ENCODE assay signal across 13 mouse cellular contexts in genomic region chr3:107175486-107175885, GRCm38 (mm10). TPM values are rescaled to one million over a fixed set of nuclear protein-coding genes. Genes with fewer than 3 reads are reported as not detected.
DNase-seq lines count a peak whose midpoint lies in the region; ATAC-seq and TF ChIP-seq lines count a peak whose summit lies in the region.
"Had no signal": no experiment of that assay in that cellular context is flagged by ENCODE, and none has a peak within 500 bp of the region (broad histone marks: within the 10 kb centered on the region; RNA-seq: fewer than 3 reads in every experiment).

No protein-coding gene starts in this region.

- WGBS in hindbrain, embryonic 10.5 days = 83% methylated on average over 4 of the region's 4 CpGs
- whole genome bisulfite sequencing in hindbrain, embryonic 11.5 days = 84% methylated on average over 4 of the region's 4 CpGs
- 7% methylated on average over 4 of the region's 4 CpGs for WGBS in cerebellum, adult 2 months
- 66% methylated on average over 4 of the region's 4 CpGs for WGBS in hindbrain, embryonic 14.5 days
- whole genome bisulfite sequencing in intestine, embryonic 16.5 days = 54% methylated on average over 4 of the region's 4 CpGs
- 81% methylated on average over 4 of the region's 4 CpGs for WGBS in midbrain, embryonic 14.5 days

- H3K27me3 ChIP-seq in hindbrain, embryonic 10.5 days (ENCODE audit: insufficient read depth, poor library complexity, severe bottlenecking) = no peaks in the 10 kb centered on the region
- H3K27me3 ChIP-seq in hindbrain, embryonic 11.5 days (ENCODE audit: control insufficient read depth, insufficient read depth, low read length) = no peaks in the 10 kb centered on the region
- no peaks in the 10 kb centered on the region for H3K27me3 ChIP-seq in cerebellum, adult 2 months (ENCODE audit: control insufficient read depth, insufficient read depth, low read length)
- no peaks in the 10 kb centered on the region for H3K27me3 ChIP-seq in hindbrain, embryonic 14.5 days (ENCODE audit: control insufficient read depth, insufficient read depth, low read length)
- no peaks in the 10 kb centered on the region for H3K27me3 ChIP-seq in intestine, embryonic 16.5 days (replicated peaks; ENCODE audit: control insufficient read depth, insufficient read depth, low read length)
- no peaks in the 10 kb centered on the region for H3K27me3 ChIP-seq in midbrain, embryonic 14.5 days (ENCODE audit: control insufficient read depth, insufficient read depth, low read length)
- H3K27me3 ChIP-seq: heart, embryonic 13.5 days; liver, embryonic 13.5 days had no signal

- no peaks in the 10 kb centered on the region for H3K4me1 ChIP-seq in hindbrain, embryonic 10.5 days (replicated peaks)
- no peaks in the 10 kb centered on the region for H3K4me1 ChIP-seq in hindbrain, embryonic 11.5 days (replicated peaks; ENCODE audit: control insufficient read depth, insufficient read depth, low read length)
- H3K4me1 ChIP-seq in cerebellum, adult 2 months (ENCODE audit: control insufficient read depth, insufficient read depth, low read length) = peaks cover 46% of the 10 kb centered on the region
- H3K4me1 ChIP-seq in hindbrain, embryonic 14.5 days (replicated peaks; ENCODE audit: control insufficient read depth, insufficient read depth, low read length) = no peaks in the 10 kb centered on the region
- no peaks in the 10 kb centered on the region for H3K4me1 ChIP-seq in intestine, embryonic 16.5 days (ENCODE audit: control insufficient read depth, insufficient read depth, low read length)
- no peaks in the 10 kb centered on the region for H3K4me1 ChIP-seq in midbrain, embryonic 14.5 days (ENCODE audit: control insufficient read depth, insufficient read depth, low read length)
- H3K4me1 ChIP-seq: heart, embryonic 13.5 days; liver, embryonic 13.5 days had no signal

- no peak for TF ChIP-seq CTCF in cerebellum, adult 2 months (IDR thresholded peaks at IDR 0.05; ENCODE audit: borderline replicate concordance, insufficient read depth, low read depth, low read length)

- TF ChIP-seq POLR2A in cerebellum, adult 2 months (IDR thresholded peaks at IDR 0.05; ENCODE audit: borderline replicate concordance, insufficient read depth, low read length) = no peak

- no peak overlapping the region for H3K9ac ChIP-seq in hindbrain, embryonic 11.5 days (ENCODE audit: low read depth, low read length)
- H3K9ac ChIP-seq in hindbrain, embryonic 14.5 days = no peak overlapping the region
- H3K9ac ChIP-seq in intestine, embryonic 16.5 days (ENCODE audit: low read depth, low read length) = no peak overlapping the region
- no peak overlapping the region for H3K9ac ChIP-seq in midbrain, embryonic 14.5 days (replicated peaks; ENCODE audit: low read length)
- H3K9ac ChIP-seq: heart, embryonic 13.5 days; liver, embryonic 13.5 days had no signal

- no peaks in the 10 kb centered on the region for H3K9me3 ChIP-seq in hindbrain, embryonic 10.5 days
- H3K9me3 ChIP-seq in hindbrain, embryonic 11.5 days (ENCODE audit: control insufficient read depth, low read length) = no peaks in the 10 kb centered on the region
- H3K9me3 ChIP-seq in hindbrain, embryonic 14.5 days (ENCODE audit: control insufficient read depth, low read length) = no peaks in the 10 kb centered on the region
- H3K9me3 ChIP-seq in intestine, embryonic 16.5 days (ENCODE audit: control insufficient read depth, low read length) = no peaks in the 10 kb centered on the region
- no peaks in the 10 kb centered on the region for H3K9me3 ChIP-seq in midbrain, embryonic 14.5 days (ENCODE audit: control insufficient read depth, low read length)
- H3K9me3 ChIP-seq: heart, embryonic 13.5 days; liver, embryonic 13.5 days had no signal

- no peak overlapping the region for H3K4me3 ChIP-seq in hindbrain, embryonic 10.5 days
- H3K4me3 ChIP-seq in hindbrain, embryonic 11.5 days (ENCODE audit: low read depth, low read length) = no peak overlapping the region
- H3K4me3 ChIP-seq in cerebellum, adult 2 months (replicated peaks; ENCODE audit: insufficient read depth, low read depth, low read length) = no peak overlapping the region
- no peak overlapping the region for H3K4me3 ChIP-seq in hindbrain, embryonic 14.5 days (replicated peaks; ENCODE audit: low read length)
- H3K4me3 ChIP-seq in intestine, embryonic 16.5 days (ENCODE audit: low read length) = no peak overlapping the region
- no peak overlapping the region for H3K4me3 ChIP-seq in midbrain, embryonic 14.5 days (replicated peaks; ENCODE audit: low read depth, low read length)
- H3K4me3 ChIP-seq: heart, embryonic 13.5 days; liver, embryonic 13.5 days had no signal

- H3K36me3 ChIP-seq in hindbrain, embryonic 10.5 days = no peaks in the 10 kb centered on the region
- H3K36me3 ChIP-seq in hindbrain, embryonic 11.5 days (ENCODE audit: control insufficient read depth, insufficient read depth, low read length) = no peaks in the 10 kb centered on the region
- H3K36me3 ChIP-seq in hindbrain, embryonic 14.5 days (replicated peaks; ENCODE audit: control insufficient read depth, insufficient read depth) = no peaks in the 10 kb centered on the region
- H3K36me3 ChIP-seq in intestine, embryonic 16.5 days (ENCODE audit: control insufficient read depth, insufficient read depth, low read length) = no peaks in the 10 kb centered on the region
- no peaks in the 10 kb centered on the region for H3K36me3 ChIP-seq in midbrain, embryonic 14.5 days (ENCODE audit: control insufficient read depth, insufficient read depth, low read length)
- H3K36me3 ChIP-seq: heart, embryonic 13.5 days; liver, embryonic 13.5 days had no signal

- DNase-seq in hindbrain, embryonic 10.5 days (ENCODE audit: low spot score) = no peak
- no peak for DNase-seq in hindbrain, embryonic 11.5 days (ENCODE audit: low spot score)
- peak; percentile 8 to 24 for DNase-seq in adrenal gland, postnatal 36 days
- DNase-seq in cerebellum, adult 2 months = peak; percentile 98 to 100
- DNase-seq in hindbrain, embryonic 14.5 days (ENCODE audit: low spot score) = peak; percentile 24
- no peak for DNase-seq in spleen, postnatal 14 days (ENCODE audit: low spot score in 2 of 2)
- no peak for DNase-seq in midbrain, embryonic 14.5 days
- DNase-seq: liver, embryonic 13.5 days had no signal

- peak overlapping the region; percentile 29; the same call in 1 of the 2 replicates for H3K27ac ChIP-seq in hindbrain, embryonic 10.5 days
- H3K27ac ChIP-seq in hindbrain, embryonic 11.5 days (ENCODE audit: low read depth, low read length) = no peak overlapping the region
- H3K27ac ChIP-seq in cerebellum, adult 2 months (ENCODE audit: insufficient read depth, low read length) = peak overlapping the region; percentile 45; the same call in 1 of the 2 replicates
- no peak overlapping the region for H3K27ac ChIP-seq in hindbrain, embryonic 14.5 days
- H3K27ac ChIP-seq in intestine, embryonic 16.5 days (ENCODE audit: low read length) = no peak overlapping the region
- no peak overlapping the region for H3K27ac ChIP-seq in midbrain, embryonic 14.5 days (replicated peaks; ENCODE audit: low read depth, low read length)
- H3K27ac ChIP-seq: heart, embryonic 13.5 days; liver, embryonic 13.5 days had no signal

- H3K4me2 ChIP-seq in hindbrain, embryonic 11.5 days (replicated peaks; ENCODE audit: low read depth, low read length) = no peak overlapping the region
- no peak overlapping the region for H3K4me2 ChIP-seq in hindbrain, embryonic 14.5 days (replicated peaks)
- H3K4me2 ChIP-seq in intestine, embryonic 16.5 days (ENCODE audit: low read depth, low read length) = no peak overlapping the region
- no peak overlapping the region for H3K4me2 ChIP-seq in midbrain, embryonic 14.5 days (ENCODE audit: low read length)
- H3K4me2 ChIP-seq: heart, embryonic 13.5 days; liver, embryonic 13.5 days had no signal

- ATAC-seq in hindbrain, embryonic 11.5 days (ENCODE audit: low FRiP score) = no peak
- ATAC-seq in hindbrain, embryonic 14.5 days (ENCODE audit: low FRiP score) = peak; percentile 42; the same call in 1 of the 2 replicates
- no peak for ATAC-seq in intestine, embryonic 16.5 days
- no peak for ATAC-seq in midbrain, embryonic 14.5 days (ENCODE audit: low FRiP score, low TSS enrichment)
- ATAC-seq: midbrain, embryonic 16.5 days had no signal

RNA-seq across cellular contexts. Expression of gene Kcna10, which starts 7.4 kb away (rescaled TPM):
- not detected in 2 replicates for polyA plus RNA-seq in hindbrain, embryonic 10.5 days (2016; fragmentation: Nextera tagmentation; extraction: Ambion mirVana)
- not detected in 2 replicates for polyA plus RNA-seq in hindbrain, embryonic 11.5 days (2014; fragmentation: Nextera tagmentation; extraction: Ambion mirVana)
- total RNA-seq in adrenal gland, postnatal 36 days (2021) = not detected
- 0.08 and 0.10 TPM in 2 replicates for polyA plus RNA-seq in cerebellum, adult 2 months (2012; rRNA removed)
- polyA plus RNA-seq in hindbrain, embryonic 14.5 days (2014; fragmentation: Nextera tagmentation; extraction: Ambion mirVana) = not detected in 2 replicates
- polyA plus RNA-seq in intestine, embryonic 16.5 days (2015; fragmentation: Nextera tagmentation; extraction: Ambion mirVana) = not detected in 2 replicates
- polyA plus RNA-seq in midbrain, embryonic 14.5 days (2014; fragmentation: Nextera tagmentation; extraction: Ambion mirVana) = not detected in 2 replicates
- total RNA-seq: ES-E14; layer of hippocampus, adult 8-10 months had no signal
- polyA plus RNA-seq: heart, embryonic 13.5 days; liver, embryonic 13.5 days; midbrain, embryonic 16.5 days had no signal

RNA-seq across cellular contexts. Expression of gene Cym, which starts 46.0 kb away (rescaled TPM):
- not detected in 2 replicates for polyA plus RNA-seq in hindbrain, embryonic 10.5 days (2016; fragmentation: Nextera tagmentation; extraction: Ambion mirVana)
- polyA plus RNA-seq in hindbrain, embryonic 11.5 days (2014; fragmentation: Nextera tagmentation; extraction: Ambion mirVana) = not detected in 2 replicates
- total RNA-seq in adrenal gland, postnatal 36 days (2021) = under 1 TPM; 0.23 to 0.66 TPM
- not detected in 2 replicates for polyA plus RNA-seq in cerebellum, adult 2 months (2012; rRNA removed)
- not detected in 2 replicates for polyA plus RNA-seq in hindbrain, embryonic 14.5 days (2014; fragmentation: Nextera tagmentation; extraction: Ambion mirVana)
- 7.6 and 10.5 TPM in 2 replicates for polyA plus RNA-seq in intestine, embryonic 16.5 days (2015; fragmentation: Nextera tagmentation; extraction: Ambion mirVana)
- 0.17 TPM in 1 of 2 replicates, not detected in the other for polyA plus RNA-seq in midbrain, embryonic 14.5 days (2014; fragmentation: Nextera tagmentation; extraction: Ambion mirVana)
- total RNA-seq: ES-E14 had no signal

RNA-seq across cellular contexts. Expression of gene A630076J17Rik, which starts 54.9 kb away (rescaled TPM):
- polyA plus RNA-seq in hindbrain, embryonic 10.5 days (2016; fragmentation: Nextera tagmentation; extraction: Ambion mirVana) = not detected in 2 replicates
- not detected in 2 replicates for polyA plus RNA-seq in hindbrain, embryonic 11.5 days (2014; fragmentation: Nextera tagmentation; extraction: Ambion mirVana)
- not detected for total RNA-seq in adrenal gland, postnatal 36 days (2021)
- polyA plus RNA-seq in cerebellum, adult 2 months (2012; rRNA removed) = not detected in 2 replicates
- polyA plus RNA-seq in hindbrain, embryonic 14.5 days (2014; fragmentation: Nextera tagmentation; extraction: Ambion mirVana) = not detected in 2 replicates
- polyA plus RNA-seq in intestine, embryonic 16.5 days (2015; fragmentation: Nextera tagmentation; extraction: Ambion mirVana) = not detected in 2 replicates
- not detected in 2 replicates for polyA plus RNA-seq in midbrain, embryonic 14.5 days (2014; fragmentation: Nextera tagmentation; extraction: Ambion mirVana)
- total RNA-seq: ES-E14; layer of hippocampus, adult 8-10 months had no signal
- polyA plus RNA-seq: heart, embryonic 13.5 days; liver, embryonic 13.5 days; midbrain, embryonic 16.5 days had no signal

Comparison
In these comparisons a context has a peak if more than half of its experiments do, and no peak if none do; other contexts are left out.
1. DNase-seq: peak in adrenal gland, postnatal 36 days (2 of 2), cerebellum, adult 2 months (2 of 2) and hindbrain, embryonic 14.5 days (single experiment); none in hindbrain, embryonic 10.5 days (single experiment), hindbrain, embryonic 11.5 days (single experiment), spleen, postnatal 14 days (0 of 2) and midbrain, embryonic 14.5 days (single experiment).
2. H3K27ac ChIP-seq: peak in hindbrain, embryonic 10.5 days (single experiment) and cerebellum, adult 2 months (single experiment); none in hindbrain, embryonic 11.5 days (single experiment), hindbrain, embryonic 14.5 days (single experiment), intestine, embryonic 16.5 days (single experiment) and midbrain, embryonic 14.5 days (single experiment).